In genomic region chr17:63575316-63576007, GRCm38 (mm10) we compare ENCODE assay signal across 8 mouse cellular contexts.
DNase-seq lines count a peak whose midpoint lies in the region; ATAC-seq and TF ChIP-seq lines count a peak whose summit lies in the region.

No protein-coding gene starts in this region.

- H3K9ac ChIP-seq in hindbrain, embryonic 15.5 days, result no peak overlapping the region
- no peak overlapping the region for H3K9ac ChIP-seq in neural tube, embryonic 14.5 days (replicated peaks; ENCODE audit: low read depth, low read length)

- 74% methylated on average over 4 of the region's 4 CpGs for WGBS in embryonic facial prominence, embryonic 10.5 days
- WGBS in hindbrain, embryonic 15.5 days, result 45% methylated on average over 4 of the region's 4 CpGs
- 37% methylated on average over 4 of the region's 4 CpGs for WGBS in neural tube, embryonic 14.5 days

- ATAC-seq in hindbrain, embryonic 15.5 days (ENCODE audit: low FRiP score, low read depth), result peak; percentile 72; the same call in 1 of the 2 replicates
- ATAC-seq in neural tube, embryonic 14.5 days (ENCODE audit: low read depth), result peak; percentile 91

- peak; percentile 55 for TF ChIP-seq CTCF in gastrocnemius, adult 2 months (IDR thresholded peaks at IDR 0.05)

- H3K4me3 ChIP-seq in gastrocnemius, adult 2 months, result no peak overlapping the region
- no peak overlapping the region for H3K4me3 ChIP-seq in embryonic facial prominence, embryonic 10.5 days
- H3K4me3 ChIP-seq in hindbrain, embryonic 15.5 days, result no peak overlapping the region
- no peak overlapping the region for H3K4me3 ChIP-seq in neural tube, embryonic 14.5 days (ENCODE audit: low read depth, low read length)

- H3K4me2 ChIP-seq in hindbrain, embryonic 15.5 days, result no peak overlapping the region
- no peak overlapping the region for H3K4me2 ChIP-seq in neural tube, embryonic 14.5 days (ENCODE audit: low read depth, low read length)

- H3K9me3 ChIP-seq in embryonic facial prominence, embryonic 10.5 days, result no peaks in the 10 kb centered on the region
- H3K9me3 ChIP-seq in hindbrain, embryonic 15.5 days, result no peaks in the 10 kb centered on the region
- no peaks in the 10 kb centered on the region for H3K9me3 ChIP-seq in neural tube, embryonic 14.5 days (ENCODE audit: control insufficient read depth, low read length)

- H3K36me3 ChIP-seq in embryonic facial prominence, embryonic 10.5 days (replicated peaks), result no peaks in the 10 kb centered on the region
- H3K36me3 ChIP-seq in hindbrain, embryonic 15.5 days, result no peaks in the 10 kb centered on the region
- H3K36me3 ChIP-seq in neural tube, embryonic 14.5 days (ENCODE audit: control insufficient read depth, insufficient read depth, low read length), result no peaks in the 10 kb centered on the region

- H3K4me1 ChIP-seq in embryonic facial prominence, embryonic 10.5 days, result no peaks in the 10 kb centered on the region
- H3K4me1 ChIP-seq in hindbrain, embryonic 15.5 days (replicated peaks), result no peaks in the 10 kb centered on the region
- H3K4me1 ChIP-seq in neural tube, embryonic 14.5 days (ENCODE audit: control insufficient read depth, insufficient read depth, low read length), result no peaks in the 10 kb centered on the region

- H3K27ac ChIP-seq in gastrocnemius, adult 2 months, result no peak overlapping the region
- H3K27ac ChIP-seq in embryonic facial prominence, embryonic 10.5 days (replicated peaks), result no peak overlapping the region
- H3K27ac ChIP-seq in hindbrain, embryonic 15.5 days (replicated peaks), result no peak overlapping the region
- H3K27ac ChIP-seq in neural tube, embryonic 14.5 days (ENCODE audit: low read depth, low read length), result no peak overlapping the region

- no peaks in the 10 kb centered on the region for H3K27me3 ChIP-seq in embryonic facial prominence, embryonic 10.5 days (replicated peaks; ENCODE audit: low read depth, poor library complexity, severe bottlenecking)
- no peaks in the 10 kb centered on the region for H3K27me3 ChIP-seq in hindbrain, embryonic 15.5 days
- H3K27me3 ChIP-seq in neural tube, embryonic 14.5 days (ENCODE audit: control insufficient read depth, insufficient read depth, low read length), result no peaks in the 10 kb centered on the region

- intact Hi-C loops in gastrocnemius, adult 2 months (cut with DNase I), result no loop called here

- DNase-seq in gastrocnemius, adult 2 months, result no peak
- DNase-seq in gastrocnemius, adult 8-10 months (ENCODE audit: low spot score in 2 of 2), result no peak
- peak; percentile 78 for DNase-seq in adipocyte (ENCODE audit: low spot score)
- peak; percentile 14 for DNase-seq in embryonic facial prominence, embryonic 10.5 days (ENCODE audit: low spot score)
- DNase-seq in layer of hippocampus, postnatal 36 days, result peak; percentile 19 to 29
- DNase-seq in urinary bladder, adult 18-20 months (ENCODE audit: low spot score in 2 of 2), result no peak

Comparison
In these comparisons a context has a peak if more than half of its experiments do, and no peak if none do; other contexts are left out.
1. DNase-seq: peak in adipocyte (single experiment), embryonic facial prominence, embryonic 10.5 days (single experiment) and layer of hippocampus, postnatal 36 days (2 of 2); none in gastrocnemius, adult 2 months (single experiment), gastrocnemius, adult 8-10 months (0 of 2) and urinary bladder, adult 18-20 months (0 of 2).